14 mouse cellular contexts compared by ENCODE assay signal in genomic region chr3:34654781-34655180, GRCm38 (mm10). TPM values are rescaled to one million over a fixed set of nuclear protein-coding genes. Genes with fewer than 3 reads are reported as not detected.
DNase-seq lines count a peak whose midpoint lies in the region; ATAC-seq and TF ChIP-seq lines count a peak whose summit lies in the region.
"Had no signal": no experiment of that assay in that cellular context is flagged by ENCODE, and none has a peak within 500 bp of the region (broad histone marks: within the 10 kb centered on the region; RNA-seq: fewer than 3 reads in every experiment).

No protein-coding gene starts in this region.

- no peaks in the 10 kb centered on the region for H3K9me3 ChIP-seq in ES-E14 (ENCODE audit: control insufficient read depth, insufficient read depth, low read depth, low read length)
- H3K9me3 ChIP-seq in embryonic facial prominence, embryonic 11.5 days (replicated peaks; ENCODE audit: control insufficient read depth, low read length) = no peaks in the 10 kb centered on the region
- no peaks in the 10 kb centered on the region for H3K9me3 ChIP-seq in hindbrain, embryonic 11.5 days (ENCODE audit: control insufficient read depth, low read length)
- H3K9me3 ChIP-seq in midbrain, embryonic 16.5 days (replicated peaks; ENCODE audit: control insufficient read depth, low read length, poor library complexity, severe bottlenecking) = no peaks in the 10 kb centered on the region

- DNase-seq in ES-E14 (ENCODE audit: low read depth, low spot score) = no peak
- DNase-seq in embryonic facial prominence, embryonic 11.5 days (ENCODE audit: low spot score) = no peak
- peak; percentile 66 for DNase-seq in hindbrain, embryonic 11.5 days (ENCODE audit: low spot score)
- no peak for DNase-seq in c-Kit-positive CD71-positive TER-119-positive erythroid progenitor cells, embryonic 14.5 days (ENCODE audit: low spot score)
- DNase-seq in right cerebral cortex, postnatal 14 days = no peak
- DNase-seq in thymus, postnatal 14 days = no peak
- DNase-seq in left cerebral cortex, adult 18-20 months (ENCODE audit: low spot score in 2 of 2) = no peak
- DNase-seq: cerebellum, adult 9-10 months; heart, adult 2 months; kidney, postnatal 10 days had no signal

- 23% methylated on average over 6 of the region's 6 CpGs for WGBS in embryonic facial prominence, embryonic 11.5 days
- WGBS in hindbrain, embryonic 11.5 days = 9% methylated on average over 6 of the region's 6 CpGs
- 20% methylated on average over 6 of the region's 6 CpGs for WGBS in midbrain, embryonic 16.5 days

- no peak overlapping the region; the same call in 1 of the 2 replicates for H3K9ac ChIP-seq in ES-E14 (ENCODE audit: insufficient read depth, low read depth, low read length, poor library complexity, severe bottlenecking)
- peak overlapping the region; percentile 15; the same call in 1 of the 2 replicates for H3K9ac ChIP-seq in embryonic facial prominence, embryonic 11.5 days (replicated peaks; ENCODE audit: low read length)
- peak overlapping the region; percentile 86 for H3K9ac ChIP-seq in hindbrain, embryonic 11.5 days (ENCODE audit: low read depth, low read length)
- peak overlapping the region; percentile 59 for H3K9ac ChIP-seq in midbrain, embryonic 16.5 days (ENCODE audit: low read depth, low read length)

- H3K4me1 ChIP-seq in ES-E14 (ENCODE audit: control insufficient read depth in 2 of 2, insufficient read depth in 2 of 2, low read length in 2 of 2, poor library complexity in 1 of 2) = peaks cover 4 to 11% of the 10 kb centered on the region in 2 experiments; a peak in 3 of 4 replicates
- H3K4me1 ChIP-seq in embryonic facial prominence, embryonic 11.5 days (ENCODE audit: control insufficient read depth, insufficient read depth, low read length) = peaks cover 3% of the 10 kb centered on the region
- peaks cover 4% of the 10 kb centered on the region; the same call in 1 of the 2 replicates for H3K4me1 ChIP-seq in hindbrain, embryonic 11.5 days (replicated peaks; ENCODE audit: control insufficient read depth, insufficient read depth, low read length)
- H3K4me1 ChIP-seq in midbrain, embryonic 16.5 days (ENCODE audit: control insufficient read depth, insufficient read depth, low read length) = peaks cover 9% of the 10 kb centered on the region

- H3K4me3 ChIP-seq in ES-E14 (ENCODE audit: insufficient read depth in 1 of 2, low read depth in 1 of 2, low read length in 2 of 2, poor library complexity in 1 of 2, severe bottlenecking in 1 of 2) = peak overlapping the region; percentile 76 to 82
- peak overlapping the region; percentile 5; the same call in 1 of the 2 replicates for H3K4me3 ChIP-seq in embryonic facial prominence, embryonic 11.5 days (ENCODE audit: low read depth, low read length)
- H3K4me3 ChIP-seq in hindbrain, embryonic 11.5 days (ENCODE audit: low read depth, low read length) = peak overlapping the region; percentile 56
- peak overlapping the region; percentile 41 for H3K4me3 ChIP-seq in midbrain, embryonic 16.5 days (ENCODE audit: low read depth, low read length)
- H3K4me3 ChIP-seq: heart, adult 2 months had no signal

- no peak overlapping the region for H3K4me2 ChIP-seq in embryonic facial prominence, embryonic 11.5 days (ENCODE audit: low read depth, low read length)
- peak overlapping the region; percentile 50 for H3K4me2 ChIP-seq in hindbrain, embryonic 11.5 days (replicated peaks; ENCODE audit: low read depth, low read length)
- H3K4me2 ChIP-seq in midbrain, embryonic 16.5 days (ENCODE audit: low read length) = peak overlapping the region; percentile 57

- in situ Hi-C loops in ES-E14 (cut with MboI; ENCODE audit: low sequenced_read_pairs in 2 of 2, unreplicated experiment in 2 of 2) = loop anchor here (5.0 to 25.0 kb wide), 2 partner anchors 93 to 108 kb away; no protein-coding TSS in a partner anchor

- ATAC-seq in embryonic facial prominence, embryonic 11.5 days (replicated peaks; ENCODE audit: insufficient number of reproducible peaks, low FRiP score, low TSS enrichment, low read depth) = no peak
- no peak for ATAC-seq in hindbrain, embryonic 11.5 days (ENCODE audit: low FRiP score)
- ATAC-seq in midbrain, embryonic 16.5 days = no peak
- ATAC-seq: CD4-positive, CD25-positive, alpha-beta regulatory T cell, adult 4 months had no signal

- peaks cover 37% of the 10 kb centered on the region for H3K36me3 ChIP-seq in ES-E14 (ENCODE audit: control insufficient read depth, insufficient read depth, low read length, poor library complexity, severe bottlenecking)
- H3K36me3 ChIP-seq in embryonic facial prominence, embryonic 11.5 days (replicated peaks; ENCODE audit: control insufficient read depth, insufficient read depth, low read depth, low read length) = no peaks in the 10 kb centered on the region
- H3K36me3 ChIP-seq in hindbrain, embryonic 11.5 days (ENCODE audit: control insufficient read depth, insufficient read depth, low read length) = no peaks in the 10 kb centered on the region
- H3K36me3 ChIP-seq in midbrain, embryonic 16.5 days (ENCODE audit: control insufficient read depth, insufficient read depth, low read length) = no peaks in the 10 kb centered on the region

- H3K27ac ChIP-seq in ES-E14 (ENCODE audit: insufficient read depth, low read depth, low read length, poor library complexity, severe bottlenecking) = peak overlapping the region; percentile 55; the same call in 1 of the 2 replicates
- H3K27ac ChIP-seq in embryonic facial prominence, embryonic 11.5 days (replicated peaks; ENCODE audit: low read depth, low read length) = no peak overlapping the region
- peak overlapping the region; percentile 56 for H3K27ac ChIP-seq in hindbrain, embryonic 11.5 days (ENCODE audit: low read depth, low read length)
- H3K27ac ChIP-seq in midbrain, embryonic 16.5 days (ENCODE audit: low read length) = peak overlapping the region; percentile 80
- H3K27ac ChIP-seq: heart, adult 2 months had no signal

- peaks cover 49% of the 10 kb centered on the region for H3K27me3 ChIP-seq in embryonic facial prominence, embryonic 11.5 days (ENCODE audit: control insufficient read depth, insufficient read depth, low read length)
- peaks cover 15% of the 10 kb centered on the region for H3K27me3 ChIP-seq in hindbrain, embryonic 11.5 days (ENCODE audit: control insufficient read depth, insufficient read depth, low read length)
- H3K27me3 ChIP-seq in midbrain, embryonic 16.5 days (ENCODE audit: control insufficient read depth, insufficient read depth, low read depth, low read length) = peaks cover 7% of the 10 kb centered on the region

TF ChIP-seq in ES-E14, 5 proteins besides CTCF, POLR2A, EP300 and RAD21:
- TF ChIP-seq ZNF384 (IDR thresholded peaks at IDR 0.05; ENCODE audit: low read depth, low read length) (no peak), ZC3H11A (IDR thresholded peaks at IDR 0.05; ENCODE audit: borderline replicate concordance, low read depth, low read length) (no peak), HCFC1 (IDR thresholded peaks at IDR 0.05; ENCODE audit: borderline replicate concordance, insufficient read depth, low read length) (no peak), MAFK (IDR thresholded peaks at IDR 0.05; ENCODE audit: insufficient read depth, low read depth, low read length) (no peak), CHD2 (IDR thresholded peaks at IDR 0.05; ENCODE audit: low read depth, low read length) (no peak)

RNA-seq across cellular contexts. Expression of gene Sox2, which starts 4.6 kb away (rescaled TPM):
- total RNA-seq in ES-E14 (2012; rRNA removed) = 175 and 179 TPM in 2 replicates
- 13.2 and 13.7 TPM in 2 replicates for polyA plus RNA-seq in embryonic facial prominence, embryonic 11.5 days (2014; fragmentation: Nextera tagmentation; extraction: Ambion mirVana)
- polyA plus RNA-seq in hindbrain, embryonic 11.5 days (2014; fragmentation: Nextera tagmentation; extraction: Ambion mirVana) = 25.1 and 36.7 TPM in 2 replicates
- polyA plus RNA-seq in midbrain, embryonic 16.5 days (2015; fragmentation: Nextera tagmentation; extraction: Ambion mirVana) = 14.3 and 22.2 TPM in 2 replicates
- total RNA-seq in left cerebral cortex, adult 18-20 months (2021) = 10 to 100 TPM; 43.8 to 46.5 TPM
- total RNA-seq: heart, adult 2 months; megakaryocyte-erythroid progenitor cell, adult 5-6 weeks had no signal
- polyA plus RNA-seq: CD4-positive, CD25-positive, alpha-beta regulatory T cell, adult 4 months; liver, embryonic 16.5 days had no signal

Comparison
In these comparisons a context has a peak if more than half of its experiments do, and no peak if none do; other contexts are left out.
1. H3K4me3 ChIP-seq: peak in every context shown above with its lines; median percentile 79 in ES-E14; 56 in hindbrain, embryonic 11.5 days; 41 in midbrain, embryonic 16.5 days; 5 in embryonic facial prominence, embryonic 11.5 days.